Mouse (Mus musculus) erythroblast, embryonic 14.5 days (primary cell): ENCODE results near the gene Brd4. TPM values are rescaled to one million over a fixed set of nuclear protein-coding genes. Genes with fewer than 3 reads are reported as not detected.
A peak's percentile ranks its signal among the peaks of the same experiment; 100 is the strongest.

Source experiments
- H3K27me3 ChIP-seq: 2 replicates; pipeline ENCODE4 v1.6.1; 2012; ENCODE audit warnings: inconsistent platforms; ENCODE audit not compliant: control insufficient read depth
- H3K36me3 ChIP-seq: 2 replicates; pipeline ENCODE4 v1.6.1; 2012; ENCODE audit warnings: mild to moderate bottlenecking, inconsistent platforms; ENCODE audit not compliant: control insufficient read depth
- H3K4me1 ChIP-seq: 2 replicates; pipeline ENCODE4 v1.6.1; 2012; ENCODE audit warnings: inconsistent platforms; ENCODE audit not compliant: control insufficient read depth
- H3K4me3 ChIP-seq: replicated peaks from 2 replicates; pipeline ENCODE3; 2012; ENCODE audit warnings: moderate library complexity, mild to moderate bottlenecking, inconsistent platforms
- H3K9me3 ChIP-seq: 2 replicates; pipeline ENCODE4 v1.6.1; 2012; ENCODE audit warnings: low read length, inconsistent platforms, mixed read lengths; ENCODE audit not compliant: control insufficient read depth
- GATA1 ChIP-seq: IDR thresholded peaks from 2 replicates; pipeline ENCODE4 v1.6.1; 2012; ENCODE audit warnings: low read length, inconsistent platforms, mixed read lengths
- TAL1 ChIP-seq: IDR thresholded peaks from 3 replicates; pipeline ENCODE4 v1.6.1; 2012; ENCODE audit warnings: low read length, inconsistent platforms, mixed read lengths
- polyA plus RNA-seq: library from polyadenylated mRNA; stranded (reverse); fragments of >175 nt; gene quantifications from 2 replicates; pipeline ENCODE4 v1.2.3, GENCODE M21; 2012

Brd4 gene
- polyA plus RNA-seq, 1 experiment: 26.1 TPM

DNA sequence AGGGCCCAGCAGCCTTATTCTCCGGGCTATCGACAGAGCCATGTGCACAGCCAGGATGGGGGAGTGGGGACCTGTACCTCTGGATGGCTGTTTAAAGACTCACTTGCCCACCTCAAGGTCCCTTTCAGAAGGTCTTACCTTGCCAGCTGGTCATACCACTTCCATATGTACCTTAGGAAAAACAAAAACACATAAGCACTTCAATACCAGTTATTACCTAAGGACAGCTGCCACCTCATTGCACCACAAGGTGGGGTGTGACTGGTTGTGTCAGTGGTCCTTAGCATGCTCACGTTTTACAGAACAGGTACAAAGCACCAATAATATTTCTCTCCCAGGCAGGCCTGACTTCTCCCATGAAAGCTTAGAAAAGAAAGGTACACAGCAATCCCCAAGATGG, 33.2 kb upstream of the Brd4 start:
- Histone ChIP-seq H3K27me3 (no peaks in the 10 kb centered on the region), H3K4me1 (peaks cover 57% of the 10 kb centered on the region), H3K9me3 (no peaks in the 10 kb centered on the region), H3K36me3 (peaks cover 71% of the 10 kb centered on the region), H3K4me3 (no peak overlapping the region)
- no peak for TF ChIP-seq TAL1
- no peak for TF ChIP-seq GATA1

DNA sequence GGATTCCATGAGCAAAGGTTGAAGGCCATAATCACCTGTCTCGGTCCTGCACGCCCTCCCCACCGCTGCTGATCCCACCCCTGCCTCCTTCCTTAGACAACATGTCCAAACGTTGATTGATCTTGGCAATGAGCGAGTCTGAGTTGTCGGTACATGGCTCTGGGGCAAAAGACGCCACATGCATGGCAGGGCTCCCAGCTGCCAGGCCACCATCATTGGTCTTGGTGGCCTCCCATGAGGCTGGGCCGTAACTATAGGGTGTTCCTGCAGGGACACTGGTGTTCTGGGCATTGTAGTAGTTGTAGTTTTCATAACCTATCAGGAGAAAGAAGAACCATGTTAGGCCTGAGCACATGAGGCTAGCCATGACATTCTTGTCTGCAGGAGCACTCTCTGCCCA, 32.5 kb upstream of the Brd4 start:
- TF ChIP-seq TAL1 (no peak), GATA1 (no peak)
- Histone ChIP-seq H3K27me3 (no peaks in the 10 kb centered on the region), H3K4me3 (no peak overlapping the region), H3K36me3 (peaks cover 75% of the 10 kb centered on the region), H3K4me1 (peaks cover 53% of the 10 kb centered on the region), H3K9me3 (no peaks in the 10 kb centered on the region)

DNA sequence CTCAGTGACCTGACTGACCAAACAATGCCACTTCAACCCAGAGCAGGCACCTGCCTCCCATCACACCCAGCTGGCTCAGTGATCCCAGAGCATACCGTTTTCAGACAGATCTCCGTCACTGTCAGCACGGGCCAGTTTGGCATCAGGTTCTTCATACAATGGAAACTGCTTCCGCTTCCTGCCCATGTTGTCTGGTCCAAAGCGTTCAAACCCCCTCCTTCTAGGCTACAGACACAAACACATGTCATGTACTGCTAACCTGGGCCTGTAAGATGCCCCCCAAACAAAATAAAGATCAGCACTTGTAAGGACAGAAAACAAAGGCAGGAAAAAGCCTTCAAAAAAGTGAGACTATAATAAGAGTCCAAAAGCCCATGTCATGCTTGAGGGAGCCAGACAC, 31.0 kb upstream of the Brd4 start:
- no peak for TF ChIP-seq TAL1
- no peak for TF ChIP-seq GATA1
- no peak overlapping the region for H3K4me3 ChIP-seq
- H3K36me3 ChIP-seq: peaks cover 87% of the 10 kb centered on the region

DNA sequence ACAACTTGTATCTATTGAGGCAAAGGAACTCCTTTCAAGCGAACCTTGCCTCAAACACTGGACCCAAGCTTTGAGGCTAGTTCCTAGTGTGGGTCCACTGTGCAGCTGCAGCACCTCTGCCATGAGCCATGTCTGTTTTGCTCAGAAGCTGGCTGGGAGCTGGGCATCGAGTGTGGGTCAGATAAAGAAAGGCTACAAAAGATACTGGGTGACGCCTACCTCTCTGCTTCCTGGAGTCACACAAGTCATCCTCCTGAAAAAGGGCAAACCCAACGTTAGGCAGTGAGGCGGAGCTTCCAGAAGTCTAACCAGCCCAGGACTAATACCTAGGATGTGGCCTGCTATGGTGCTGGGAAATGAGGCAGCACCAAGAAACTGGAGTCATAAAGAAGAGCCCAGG, 29.4 kb upstream of the Brd4 start:
- H3K4me1 ChIP-seq: peaks cover 41% of the 10 kb centered on the region
- H3K27me3 ChIP-seq: no peaks in the 10 kb centered on the region
- H3K9me3 ChIP-seq: no peaks in the 10 kb centered on the region
- no peak overlapping the region for H3K4me3 ChIP-seq
- TF ChIP-seq GATA1: no peak
- no peak for TF ChIP-seq TAL1
- H3K36me3 ChIP-seq: peaks cover 99% of the 10 kb centered on the region

More for the DNA sequence above, 31.0 kb upstream of the Brd4 start:
- H3K9me3 ChIP-seq: no peaks in the 10 kb centered on the region
- no peaks in the 10 kb centered on the region for H3K27me3 ChIP-seq
- H3K4me1 ChIP-seq: peaks cover 45% of the 10 kb centered on the region

- Histone ChIP-seq H3K9me3 (no peaks in the 10 kb centered on the region), H3K4me3 (no peak overlapping the region), H3K36me3 (peaks cover 100% of the 10 kb centered on the region), H3K4me1 (peaks cover 43% of the 10 kb centered on the region), H3K27me3 (no peaks in the 10 kb centered on the region)
- TF ChIP-seq TAL1: no peak
- no peak for TF ChIP-seq GATA1
These were observed 28.3 kb upstream of the Brd4 start for GRCm38 (mm10) chr17:32312801-32313200.

GRCm38 (mm10) chr17:32307963-32308362, 23.4 kb upstream of the Brd4 start:
- H3K36me3 ChIP-seq: peaks cover 100% of the 10 kb centered on the region
- H3K4me3 ChIP-seq: no peak overlapping the region
- no peaks in the 10 kb centered on the region for H3K27me3 ChIP-seq
- peaks cover 24% of the 10 kb centered on the region for H3K4me1 ChIP-seq
- no peaks in the 10 kb centered on the region for H3K9me3 ChIP-seq
- TF ChIP-seq TAL1 (no peak), GATA1 (no peak)

- H3K9me3 ChIP-seq: no peaks in the 10 kb centered on the region
- H3K27me3 ChIP-seq: no peaks in the 10 kb centered on the region
- no peak for TF ChIP-seq TAL1
- TF ChIP-seq GATA1: no peak
- no peak overlapping the region for H3K4me3 ChIP-seq
- H3K4me1 ChIP-seq: no peaks in the 10 kb centered on the region
- peaks cover 3% of the 10 kb centered on the region for H3K36me3 ChIP-seq
These were observed 13.6 kb upstream of the Brd4 start for GRCm38 (mm10) chr17:32298125-32298524.

DNA sequence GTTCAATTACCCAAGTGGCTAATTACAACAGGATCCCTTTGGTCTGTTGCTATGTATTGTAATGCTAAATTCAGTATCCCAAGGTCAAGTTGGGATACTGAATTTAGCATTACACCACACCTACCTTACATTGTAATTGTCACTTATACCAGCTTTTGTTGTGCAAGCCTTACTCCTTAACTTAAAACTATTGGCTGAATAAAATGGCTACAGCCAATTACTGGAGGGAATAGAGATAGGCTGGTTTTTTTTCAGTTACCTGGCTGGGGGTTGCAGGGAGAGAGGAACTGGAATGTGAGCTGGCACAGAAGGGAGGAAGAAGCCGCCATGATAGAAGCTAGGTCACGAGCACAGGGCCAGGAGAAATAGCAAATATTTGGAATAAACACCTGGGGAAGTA, 11.4 kb upstream of the Brd4 start:
- Histone ChIP-seq H3K27me3 (no peaks in the 10 kb centered on the region), H3K36me3 (no peaks in the 10 kb centered on the region), H3K4me3 (no peak overlapping the region), H3K9me3 (no peaks in the 10 kb centered on the region), H3K4me1 (no peaks in the 10 kb centered on the region)
- no peak for TF ChIP-seq GATA1
- no peak for TF ChIP-seq TAL1

DNA sequence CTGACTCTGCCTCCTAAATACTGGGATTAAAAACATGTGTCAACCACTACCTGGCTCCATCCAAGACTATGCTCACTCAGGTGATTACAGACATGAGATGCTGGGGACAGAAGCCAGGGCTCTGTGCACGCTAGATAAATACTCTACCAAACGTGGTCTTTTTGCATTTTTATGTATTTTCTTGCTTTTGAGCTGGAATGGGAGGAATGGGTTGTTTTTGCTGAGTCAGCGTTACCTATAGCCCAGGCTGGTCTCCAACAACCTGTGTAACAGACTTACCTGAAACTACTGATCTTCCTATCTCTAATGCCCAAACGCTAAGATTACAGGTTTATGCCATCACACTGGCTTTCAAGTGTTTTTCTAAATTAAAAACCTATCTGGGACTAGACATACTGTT, 10.6 kb upstream of the Brd4 start:
- Histone ChIP-seq H3K27me3 (no peaks in the 10 kb centered on the region), H3K36me3 (no peaks in the 10 kb centered on the region), H3K4me1 (no peaks in the 10 kb centered on the region), H3K9me3 (no peaks in the 10 kb centered on the region), H3K4me3 (no peak overlapping the region)
- no peak for TF ChIP-seq TAL1
- TF ChIP-seq GATA1: no peak

- Histone ChIP-seq H3K4me1 (peaks cover 43% of the 10 kb centered on the region), H3K36me3 (peaks cover 9% of the 10 kb centered on the region), H3K4me3 (peak overlapping the region; percentile 100), H3K27me3 (no peaks in the 10 kb centered on the region), H3K9me3 (no peaks in the 10 kb centered on the region)
- TF ChIP-seq TAL1: no peak
- no peak for TF ChIP-seq GATA1
These were observed 682 bp upstream of the Brd4 start for GRCm38 (mm10) chr17:32285138-32285670.
